Mouse (Mus musculus) cerebellum, adult 2 months (tissue): ENCODE data around the gene Sorbs2. TPM values are rescaled to one million over a fixed set of nuclear protein-coding genes. Genes with fewer than 3 reads are reported as not detected.

ENCODE experiments used
- DNase-seq, 2 experiments: peaks; one replicate each; pipeline ENCODE4 v3.0.0; 2021
- H3K27ac ChIP-seq: fragments of 200-500 bp; 2 replicates; pipeline ENCODE4 v1.5.1; 2012; ENCODE audit warnings: low read length, control low read depth, inconsistent platforms; ENCODE audit not compliant: insufficient read depth
- H3K27me3 ChIP-seq: fragments of 200-500 bp; 2 replicates; pipeline ENCODE4 v1.6.1; 2012; ENCODE audit warnings: inconsistent platforms, mild to moderate bottlenecking, low read length, moderate library complexity; ENCODE audit not compliant: control insufficient read depth, insufficient read depth
- H3K4me1 ChIP-seq: fragments of 200-500 bp; 2 replicates; pipeline ENCODE4 v1.6.1; 2011; ENCODE audit warnings: low read length; ENCODE audit not compliant: control insufficient read depth, insufficient read depth
- H3K4me3 ChIP-seq: fragments of 200-500 bp; replicated peaks from 2 replicates; pipeline ENCODE3; 2011; ENCODE audit warnings: mild to moderate bottlenecking, low read depth, low read length, control low read depth; ENCODE audit not compliant: insufficient read depth
- CTCF ChIP-seq: fragments of 200-500 bp; IDR thresholded peaks from 2 replicates; pipeline ENCODE4 v1.5.1; 2011; ENCODE audit warnings: low read depth, mild to moderate bottlenecking, control low read depth, low read length, moderate library complexity, borderline replicate concordance; ENCODE audit not compliant: insufficient read depth
- POLR2A ChIP-seq: fragments of 200-500 bp; IDR thresholded peaks from 2 replicates; pipeline ENCODE4 v1.6.1; 2011; ENCODE audit warnings: low read length, control low read depth, borderline replicate concordance; ENCODE audit not compliant: insufficient read depth
- WGBS: fragments of 180-500 bp; shearing (Covaris S2); methylation state at CpG from one replicate; pipeline ENCODE4 v1.1.7; 2018; 5-methylcytosine and 5-hydroxymethylcytosine counted together
- polyA plus RNA-seq: library from polyadenylated mRNA; depleted of rRNA; stranded (reverse); fragments of >200 nt; gene quantifications from 2 replicates; pipeline ENCODE4 v1.2.3, GENCODE M21; 2012

Sorbs2 gene
- polyA plus RNA-seq, 1 experiment, result 33.0 TPM

DNA sequence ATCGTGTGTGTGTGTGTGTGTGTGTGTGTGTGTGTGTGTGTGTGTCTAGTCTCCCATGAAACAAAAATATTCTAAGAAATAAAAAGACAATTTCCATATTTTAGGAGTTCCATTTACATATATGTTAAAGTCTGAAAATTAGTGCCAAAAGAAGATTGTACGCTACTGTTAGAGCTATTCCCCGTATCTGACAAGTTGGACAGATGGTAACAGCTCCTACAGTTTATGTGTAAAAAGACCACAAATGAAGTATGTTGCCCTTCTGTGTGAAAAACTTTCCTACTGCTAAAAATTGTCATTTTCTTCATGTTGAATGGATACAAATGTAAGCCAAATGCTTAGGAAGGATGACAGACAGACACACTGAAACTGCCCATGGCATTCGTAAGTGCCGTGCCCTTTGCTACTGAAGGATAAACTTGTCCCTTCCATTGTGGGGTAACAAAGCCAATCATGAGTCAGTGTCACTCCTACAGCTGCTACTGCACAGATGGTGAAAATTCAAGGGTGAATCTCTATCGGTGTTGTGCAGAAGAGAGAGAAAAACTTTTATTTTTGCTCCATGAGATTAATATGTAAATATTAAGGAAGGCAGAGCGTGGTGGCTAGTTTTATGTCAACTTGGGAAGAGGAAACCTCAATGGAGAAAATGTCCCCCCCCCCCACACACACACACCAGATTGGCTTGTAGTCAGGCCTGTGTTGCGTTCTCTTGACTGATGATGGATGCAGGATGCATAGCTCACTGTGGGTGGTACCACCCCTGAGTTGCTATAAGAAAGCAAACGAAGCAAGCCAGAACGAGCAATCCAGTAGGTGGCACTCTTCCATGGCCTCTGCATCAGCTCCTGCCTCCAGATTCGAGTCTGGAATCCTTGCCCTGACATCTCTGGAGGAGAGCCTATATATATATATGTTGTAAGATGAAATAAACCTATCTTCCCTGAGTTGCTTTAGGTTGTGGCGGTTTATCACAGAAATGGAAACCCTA lies 244.2 kb downstream of the Sorbs2 start:
- H3K27me3 ChIP-seq, result no peaks in the 10 kb centered on the region
- no peaks in the 10 kb centered on the region for H3K4me1 ChIP-seq
- H3K27ac ChIP-seq, result no peak overlapping the region
- 60% methylated on average over 12 of the region's 12 CpGs for WGBS
- no peak for TF ChIP-seq POLR2A
- no peak for TF ChIP-seq CTCF
- no peak overlapping the region for H3K4me3 ChIP-seq
- no peak for DNase-seq

DNA sequence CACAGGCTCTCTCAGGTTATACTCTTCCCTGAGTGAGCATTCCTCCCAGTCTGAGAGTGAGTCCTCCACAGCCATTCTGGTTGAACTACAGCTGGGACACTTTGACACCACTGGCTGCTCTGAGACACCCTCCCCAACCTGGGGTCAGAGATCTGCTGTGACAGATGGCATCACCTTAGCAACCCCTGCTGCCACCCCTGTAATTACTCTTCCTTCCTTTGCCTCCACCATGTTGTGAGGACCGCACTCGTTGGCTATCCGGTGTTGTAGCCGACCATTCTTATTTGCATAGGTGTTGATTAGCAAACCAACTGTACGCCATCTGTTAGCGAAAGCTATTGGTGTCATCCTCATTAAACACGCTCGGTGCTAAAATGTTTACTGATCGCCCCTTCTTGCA lies 247.9 kb downstream of the Sorbs2 start:
- H3K27ac ChIP-seq, result no peak overlapping the region
- WGBS, result 29% methylated on average over 9 of the region's 9 CpGs
- no peaks in the 10 kb centered on the region for H3K4me1 ChIP-seq
- H3K4me3 ChIP-seq, result no peak overlapping the region
- DNase-seq, result no peak
- TF ChIP-seq CTCF (no peak), POLR2A (no peak)
- no peaks in the 10 kb centered on the region for H3K27me3 ChIP-seq

DNA sequence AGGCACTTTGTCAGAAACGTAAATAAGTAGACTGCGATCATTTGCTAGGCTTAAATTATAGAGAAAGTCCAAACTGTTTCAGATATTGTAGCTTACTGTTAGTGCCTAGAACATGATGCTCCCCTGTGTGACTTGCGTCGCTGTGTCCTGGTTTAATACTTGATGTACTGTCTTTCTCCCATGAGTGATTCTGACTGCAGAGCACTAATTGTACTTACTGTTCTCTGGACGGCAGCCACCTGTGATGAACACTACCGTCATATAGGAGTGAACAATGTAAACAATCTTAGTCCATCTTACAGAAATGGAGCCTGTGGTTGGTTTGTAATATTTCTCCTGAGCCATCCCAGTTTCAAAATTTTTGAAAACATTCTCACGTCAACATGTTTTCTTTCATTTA lies 248.4 kb downstream of the Sorbs2 start:
- Histone ChIP-seq H3K27me3 (no peaks in the 10 kb centered on the region), H3K4me3 (no peak overlapping the region), H3K4me1 (no peaks in the 10 kb centered on the region), H3K27ac (no peak overlapping the region)
- WGBS, result 72% methylated on average over 7 of the region's 7 CpGs
- DNase-seq, result no peak
- no peak for TF ChIP-seq POLR2A
- no peak for TF ChIP-seq CTCF

DNA sequence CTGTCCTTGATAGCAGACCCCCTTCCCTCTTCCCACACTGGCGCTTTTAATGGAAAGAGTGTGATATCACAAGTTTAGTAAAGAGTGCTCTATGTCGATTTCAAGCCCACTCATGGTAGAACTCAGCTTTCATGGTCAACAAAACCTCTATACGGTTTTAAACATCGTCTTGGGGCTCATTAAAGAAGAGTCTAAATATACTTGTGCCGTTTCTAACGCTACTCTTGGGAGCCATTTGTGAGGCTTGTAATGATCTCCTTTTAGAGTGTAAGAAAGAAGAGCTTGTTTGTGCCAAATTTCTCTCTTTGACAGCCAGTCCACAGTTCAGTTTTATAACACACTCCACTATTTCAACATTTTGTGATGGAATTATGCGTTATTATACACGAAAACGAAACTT lies 253.0 kb downstream of the Sorbs2 start:
- no peak overlapping the region for H3K27ac ChIP-seq
- H3K4me3 ChIP-seq, result no peak overlapping the region
- WGBS, result 95% methylated on average over 9 of the region's 9 CpGs
- no peak for TF ChIP-seq POLR2A
- TF ChIP-seq CTCF, result no peak
- no peaks in the 10 kb centered on the region for H3K4me1 ChIP-seq
- no peak for DNase-seq
- H3K27me3 ChIP-seq, result no peaks in the 10 kb centered on the region

DNA sequence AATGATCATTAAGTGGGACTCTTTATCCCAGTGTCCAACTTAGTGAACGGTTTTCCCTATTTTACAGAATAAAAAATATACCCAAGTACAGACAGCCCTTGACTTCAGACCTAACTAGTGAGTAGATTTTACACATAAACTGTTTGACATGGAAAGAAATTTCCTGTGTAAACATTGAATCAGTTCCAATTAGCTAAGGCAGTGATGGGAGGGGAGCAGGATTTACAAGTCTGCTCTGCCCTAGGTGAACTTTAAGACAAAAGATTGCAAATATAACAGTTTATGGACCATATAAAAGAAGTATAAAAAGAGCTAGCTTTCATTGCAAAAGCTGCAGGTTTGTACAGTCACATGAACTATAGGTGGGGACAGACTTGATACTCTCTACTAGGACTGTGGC lies 253.5 kb downstream of the Sorbs2 start:
- H3K4me1 ChIP-seq, result no peaks in the 10 kb centered on the region
- DNase-seq, result no peak
- no peak overlapping the region for H3K4me3 ChIP-seq
- no peak overlapping the region for H3K27ac ChIP-seq
- H3K27me3 ChIP-seq, result no peaks in the 10 kb centered on the region
- TF ChIP-seq CTCF (no peak), POLR2A (no peak)
- 95% methylated on average over 1 of the region's 1 CpGs for WGBS

DNA sequence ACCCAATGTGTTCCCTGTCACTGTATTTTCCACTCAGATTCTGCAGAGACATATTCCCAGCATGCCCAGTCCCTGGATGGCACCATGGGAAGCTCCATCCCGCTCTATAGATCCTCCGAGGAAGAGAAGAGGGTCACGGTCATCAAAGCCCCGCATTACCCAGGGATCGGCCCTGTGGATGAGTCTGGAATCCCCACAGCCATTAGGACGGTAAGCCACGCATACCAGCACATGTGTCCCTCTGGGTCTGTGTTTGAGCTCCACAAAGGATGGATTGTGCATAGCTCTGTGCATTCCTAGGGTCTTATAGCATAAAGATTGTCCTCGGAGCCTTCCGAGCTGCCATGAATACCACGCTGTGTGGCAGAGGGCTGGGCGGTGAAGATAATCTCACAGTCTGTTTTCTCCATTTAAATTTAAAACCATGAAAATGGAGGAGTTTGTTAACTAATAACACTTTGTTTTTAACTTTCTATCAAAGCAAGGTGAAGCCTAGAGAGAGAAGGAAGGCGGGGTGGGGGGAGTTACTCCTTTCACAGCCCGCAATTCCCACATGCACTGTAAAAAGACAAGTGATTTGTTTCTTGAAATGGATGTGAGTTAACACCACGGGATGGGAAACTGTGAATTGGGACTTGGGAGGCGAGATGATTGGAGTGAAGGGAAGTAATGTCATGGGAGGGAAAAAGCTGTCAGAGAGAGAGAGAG lies 255.5 kb downstream of the Sorbs2 start:
- no peaks in the 10 kb centered on the region for H3K27me3 ChIP-seq
- 58% methylated on average over 15 of the region's 15 CpGs for whole genome bisulfite sequencing
- no peak overlapping the region for H3K4me3 ChIP-seq
- no peaks in the 10 kb centered on the region for H3K4me1 ChIP-seq
- no peak overlapping the region for H3K27ac ChIP-seq
- no peak for DNase-seq
- TF ChIP-seq POLR2A (no peak), CTCF (no peak)

DNA sequence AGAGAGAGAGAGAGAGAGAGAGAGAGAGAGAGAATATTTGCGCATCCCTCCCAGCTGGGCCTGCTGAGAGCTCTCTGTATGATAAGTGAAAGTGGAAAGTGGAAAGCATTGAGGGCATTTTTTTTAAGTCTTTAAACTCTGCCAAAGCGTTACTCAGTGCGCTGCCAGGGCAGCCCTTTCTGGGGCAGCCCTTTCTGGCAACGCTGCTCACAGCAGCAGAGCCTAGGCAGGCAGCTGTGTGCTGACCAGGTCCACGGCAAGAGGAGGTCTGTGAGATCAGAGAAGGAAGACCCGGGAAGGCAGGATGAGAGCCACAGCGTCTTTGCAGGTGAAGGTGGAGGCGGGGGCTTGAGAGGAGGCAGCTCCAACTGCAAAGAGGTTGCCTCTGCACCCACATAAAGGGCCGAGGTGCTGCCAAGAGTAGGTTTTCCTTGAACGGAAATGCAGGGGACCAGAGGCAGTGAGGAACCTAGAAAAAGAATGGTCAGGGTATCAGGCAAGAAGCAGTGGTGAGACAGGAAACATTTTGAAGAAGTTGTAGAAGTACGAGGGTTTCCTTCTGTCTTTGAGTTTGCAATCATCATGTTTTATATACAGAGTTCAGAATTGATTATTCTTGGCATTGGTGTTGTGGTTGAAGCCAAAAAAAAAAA lies 256.2 kb downstream of the Sorbs2 start:
- H3K4me3 ChIP-seq, result no peak overlapping the region
- H3K27me3 ChIP-seq, result no peaks in the 10 kb centered on the region
- no peak for TF ChIP-seq CTCF
- no peak for TF ChIP-seq POLR2A
- no peak overlapping the region for H3K27ac ChIP-seq
- H3K4me1 ChIP-seq, result no peaks in the 10 kb centered on the region
- DNase-seq, result peak in 1 of 2 experiments; percentile 16
- 19% methylated on average over 11 of the region's 11 CpGs for WGBS

DNA sequence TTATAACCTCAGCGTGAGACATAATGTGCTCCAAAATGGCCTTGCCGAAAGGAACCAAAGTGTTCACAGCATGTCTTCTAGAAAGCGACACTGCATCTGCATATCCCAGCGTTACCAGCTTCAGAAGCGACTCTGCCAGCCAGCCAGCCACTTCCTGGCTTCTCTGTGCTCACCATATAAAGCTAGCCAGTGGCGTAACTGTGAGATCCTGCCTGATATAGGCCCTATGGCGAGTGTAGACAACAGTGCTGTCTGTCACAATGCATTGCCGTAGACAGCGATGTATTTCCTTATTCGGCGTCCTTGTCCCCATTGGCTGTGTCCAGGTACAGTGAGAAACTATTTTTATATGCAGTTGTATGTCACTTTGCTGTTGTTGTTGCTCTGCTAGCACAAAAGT lies 258.6 kb downstream of the Sorbs2 start:
- Histone ChIP-seq H3K27ac (no peak overlapping the region), H3K27me3 (no peaks in the 10 kb centered on the region), H3K4me3 (no peak overlapping the region), H3K4me1 (no peaks in the 10 kb centered on the region)
- no peak for TF ChIP-seq POLR2A
- TF ChIP-seq CTCF, result no peak
- WGBS, result 63% methylated on average over 11 of the region's 11 CpGs
- DNase-seq, result no peak
